Mouse (Mus musculus): ENCODE data around the gene Vars2. TPM values are rescaled to one million over a fixed set of nuclear protein-coding genes. Genes with fewer than 3 reads are reported as not detected.

Gene Vars2
- total RNA-seq, 2 experiments from 2014 or later: 15.7 to 16.6 TPM

GRCm38 (mm10) chr17:35639352-35639751, 28.0 kb downstream of the Vars2 start:
- DNase-seq: no peak
- intact Hi-C loops (cut with DNase I; ENCODE audit: low total_unique reads): no loop called here

- peak; percentile 41 for DNase-seq
- intact Hi-C loops (cut with DNase I; ENCODE audit: low total_unique reads): no loop called here
Observed at GRCm38 (mm10) chr17:35638475-35639190, 28.8 kb downstream of the Vars2 start.

- intact Hi-C loops (cut with DNase I; ENCODE audit: low total_unique reads): no loop called here
- DNase-seq: no peak
Observed at GRCm38 (mm10) chr17:35636363-35636762, 31.0 kb downstream of the Vars2 start.

- intact Hi-C loops (cut with DNase I; ENCODE audit: low total_unique reads): no loop called here
- peak; percentile 48 for DNase-seq
Observed at GRCm38 (mm10) chr17:35635699-35636111, 31.7 kb downstream of the Vars2 start.

GRCm38 (mm10) chr17:35635202-35635601, 32.2 kb downstream of the Vars2 start:
- intact Hi-C loops (cut with DNase I; ENCODE audit: low total_unique reads): no loop called here
- DNase-seq: no peak

- intact Hi-C loops (cut with DNase I; ENCODE audit: low total_unique reads): loop anchor here (5.0 kb wide), 1 partner anchor 103 kb away; no protein-coding TSS in a partner anchor
- DNase-seq: no peak
Observed at GRCm38 (mm10) chr17:35633992-35634391, 33.4 kb downstream of the Vars2 start.

- intact Hi-C loops (cut with DNase I; ENCODE audit: low total_unique reads): no loop called here
- no peak for DNase-seq
Observed at GRCm38 (mm10) chr17:35626537-35626936, 40.9 kb downstream of the Vars2 start, which contains the start of gene Gm9573. TSS of gene Gm9573 (minus strand) at chr17:35626637.

GRCm38 (mm10) chr17:35617127-35617526, 50.3 kb downstream of the Vars2 start:
- intact Hi-C loops (cut with DNase I; ENCODE audit: low total_unique reads): no loop called here
- no peak for DNase-seq

Other genes starting within 250 kb of the Vars2 start
- gene H2-Q6, start 242.7 kb downstream of the Vars2 start, total RNA-seq (2021): under 1 TPM in 1 of 2 experiments, not detected in 1; 0.10 TPM
- under 1 TPM; 0.35 to 0.64 TPM for gene H2-Q7, start 228.4 kb downstream of the Vars2 start, total RNA-seq (2021)
- gene H2-Q10, start 197.5 kb downstream of the Vars2 start, total RNA-seq (2021): under 1 TPM in 1 of 2 experiments, not detected in 1; 0.09 TPM
- gene Pou5f1, start 161.6 kb downstream of the Vars2 start, total RNA-seq (2021): not detected
- gene Tcf19, start 150.8 kb downstream of the Vars2 start, total RNA-seq (2021): 1 to 10 TPM; 4.5 to 5.4 TPM
- gene Cchcr1, start 150.5 kb downstream of the Vars2 start, total RNA-seq (2021): 1 to 10 TPM; 2.6 to 3.3 TPM
- not detected for gene Psors1c2, start 134.4 kb downstream of the Vars2 start, total RNA-seq (2021)
- under 1 TPM; 0.09 to 0.29 TPM for gene Cdsn, start 115.5 kb downstream of the Vars2 start, total RNA-seq (2021)
- not detected for gene 2300002M23Rik, start 100.1 kb downstream of the Vars2 start, total RNA-seq (2021)
- gene Sfta2, start 66.0 kb downstream of the Vars2 start, total RNA-seq (2021): not detected
- not detected for gene Gm9573, start 41.0 kb downstream of the Vars2 start, total RNA-seq (2021)
- not detected for gene Mucl3, start 23.9 kb downstream of the Vars2 start, total RNA-seq (2021)
- gene Gtf2h4, start 6.1 kb upstream of the Vars2 start, total RNA-seq (2021): 10 to 100 TPM; 16.1 to 19.4 TPM
- gene Ddr1, start 37.0 kb upstream of the Vars2 start, total RNA-seq (2021): 10 to 100 TPM; 20.3 to 23.4 TPM
- gene Ier3, start 154.1 kb upstream of the Vars2 start, total RNA-seq (2021): 1 to 10 TPM; 4.6 to 5.4 TPM
- 10 to 100 TPM; 39.2 to 40.3 TPM for gene Flot1, start 155.6 kb upstream of the Vars2 start, total RNA-seq (2021)
- 100 to 1,000 TPM in 1 of 2 experiments, 10 to 100 TPM in 1; 95.6 to 123 TPM for gene Tubb5, start 170.7 kb upstream of the Vars2 start, total RNA-seq (2021)
- gene Mdc1, start 173.9 kb upstream of the Vars2 start, total RNA-seq (2021): 1 to 10 TPM; 5.4 to 6.9 TPM
- gene Nrm, start 193.7 kb upstream of the Vars2 start, total RNA-seq (2021): 1 to 10 TPM; 4.8 TPM
- 10 to 100 TPM; 13.4 to 13.7 TPM for gene Ppp1r18, start 198.0 kb upstream of the Vars2 start, total RNA-seq (2021)
- 10 to 100 TPM; 10.5 to 11.9 TPM for gene Dhx16, start 212.2 kb upstream of the Vars2 start, total RNA-seq (2021)
- gene 2310061I04Rik, start 229.8 kb upstream of the Vars2 start, total RNA-seq (2021): 10 to 100 TPM; 55.3 to 65.1 TPM
- gene Atat1, start 242.5 kb upstream of the Vars2 start, total RNA-seq (2021): 1 to 10 TPM; 3.5 to 4.3 TPM
- gene Mrps18b, start 248.8 kb upstream of the Vars2 start, total RNA-seq (2021): 10 to 100 TPM; 51.6 to 51.9 TPM
- 10 to 100 TPM; 26.0 to 28.3 TPM for gene Ppp1r10, start 248.8 kb upstream of the Vars2 start, total RNA-seq (2021)

Measured in gastrocnemius, postnatal 14 days (tissue).